Mouse (Mus musculus) NIH3T3 (cell line): ENCODE measurements around the gene Atg4c.
A peak's percentile ranks its signal among the peaks of the same experiment; 100 is the strongest.

Source experiments
- DNase-seq: peaks from one replicate; pipeline ENCODE4 v3.0.0-alpha.2; 2012; ENCODE audit warnings: low read depth

Atg4c gene

DNA sequence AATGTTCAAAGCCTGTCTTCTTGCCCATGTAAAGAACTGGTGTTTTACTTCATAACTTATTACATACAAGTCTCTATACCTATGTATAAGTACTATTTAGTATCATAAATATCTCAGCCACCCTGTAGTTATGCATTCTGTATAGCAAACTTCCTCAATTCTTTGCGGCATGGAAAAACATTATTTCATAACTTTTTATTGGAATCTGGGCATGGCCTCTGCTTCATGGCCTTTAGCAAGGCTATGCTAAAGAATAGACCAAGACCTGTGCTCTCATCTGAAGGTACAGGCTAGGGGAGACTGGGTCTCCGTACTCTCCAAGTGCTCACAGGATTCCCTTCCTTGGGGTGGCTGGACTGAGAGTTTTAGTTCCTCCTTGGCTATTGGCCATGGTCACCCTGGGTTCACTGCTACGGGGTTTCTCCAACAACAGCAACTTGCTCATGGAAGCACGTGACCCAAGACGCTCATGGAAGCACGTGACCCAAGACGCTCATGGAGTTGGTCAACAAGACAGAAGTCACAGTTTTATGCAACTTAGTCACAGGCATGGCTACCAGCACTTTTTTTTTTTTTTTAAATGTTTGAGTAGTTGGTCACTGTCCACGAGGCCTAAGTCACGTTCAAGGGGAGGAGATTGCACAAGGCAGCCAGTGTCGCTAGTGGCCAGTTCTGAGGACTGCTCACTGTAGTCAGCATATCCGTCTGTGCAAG, 7.2 kb upstream of the Atg4c start:
- no peak for DNase-seq

- no peak for DNase-seq
These were observed 1.1 kb upstream of the Atg4c start for GRCm38 (mm10) chr4:99192640-99193039.

DNA sequence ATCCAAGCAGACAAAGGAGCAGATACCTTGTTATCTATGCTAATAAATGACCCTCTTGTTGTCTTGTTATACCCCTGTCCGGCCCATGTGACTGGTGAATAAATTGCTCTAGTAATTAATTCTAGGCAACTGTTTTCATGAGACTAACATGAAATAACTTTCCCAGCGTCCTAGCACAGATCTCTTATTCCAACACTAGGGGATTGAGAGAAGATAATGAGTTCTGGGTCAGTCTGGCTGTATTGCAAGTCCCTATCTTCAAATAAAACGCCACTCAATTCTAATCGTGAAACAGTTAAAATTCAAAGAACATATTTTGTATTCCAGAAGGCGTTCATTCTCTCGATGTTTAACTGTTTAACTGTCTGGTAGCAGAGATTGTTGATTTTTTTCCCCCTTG, 520 bp upstream of the Atg4c start:
- DNase-seq = peak; percentile 41

- DNase-seq = no peak
These were observed 1.1 kb downstream of the Atg4c start for GRCm38 (mm10) chr4:99194826-99195225.

DNA sequence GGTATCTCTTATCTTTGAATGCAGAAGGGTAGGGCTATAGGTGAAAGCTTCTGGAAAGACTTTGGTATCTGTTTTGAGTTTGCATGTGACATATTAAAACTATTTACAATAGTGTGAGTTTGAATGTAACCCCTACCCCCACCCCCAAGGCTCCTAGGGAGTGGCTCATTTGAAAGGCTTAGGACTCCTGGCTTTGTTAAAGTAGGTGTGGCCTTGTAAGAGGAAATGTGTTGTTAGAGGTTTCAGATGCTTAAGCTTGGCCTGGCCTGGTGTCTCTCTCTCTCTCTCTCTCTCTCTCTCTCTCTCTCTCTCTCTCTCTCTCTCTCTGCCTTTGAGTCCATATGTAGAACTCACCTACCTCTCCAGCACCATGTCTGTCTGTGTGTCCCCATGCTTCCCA, 5.0 kb downstream of the Atg4c start:
- DNase-seq = no peak

DNA sequence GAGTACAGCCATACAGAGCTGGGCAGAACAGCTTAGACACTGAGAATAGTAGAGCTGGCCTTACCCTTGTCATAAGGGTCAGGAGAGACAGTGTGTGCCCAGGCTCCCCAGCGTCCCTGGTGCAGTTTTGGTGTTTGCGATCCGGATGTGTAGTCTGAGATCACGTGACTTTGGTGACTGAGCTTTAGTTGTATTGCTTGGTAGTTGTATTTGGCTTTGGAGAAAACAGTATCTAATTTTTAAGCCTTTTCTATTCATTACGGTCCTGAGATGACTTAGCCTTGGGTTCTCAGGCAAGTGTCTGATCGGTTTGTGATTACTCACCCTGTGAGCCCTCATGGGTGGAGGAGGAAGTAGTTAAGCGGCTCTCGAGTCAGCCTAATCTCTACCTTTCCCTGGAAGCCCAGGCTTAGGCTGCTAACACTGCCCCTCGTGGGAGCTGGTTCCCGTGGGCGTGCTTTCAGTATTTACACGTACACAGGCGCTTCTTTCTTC, 6.1 kb downstream of the Atg4c start:
- no peak for DNase-seq

DNA sequence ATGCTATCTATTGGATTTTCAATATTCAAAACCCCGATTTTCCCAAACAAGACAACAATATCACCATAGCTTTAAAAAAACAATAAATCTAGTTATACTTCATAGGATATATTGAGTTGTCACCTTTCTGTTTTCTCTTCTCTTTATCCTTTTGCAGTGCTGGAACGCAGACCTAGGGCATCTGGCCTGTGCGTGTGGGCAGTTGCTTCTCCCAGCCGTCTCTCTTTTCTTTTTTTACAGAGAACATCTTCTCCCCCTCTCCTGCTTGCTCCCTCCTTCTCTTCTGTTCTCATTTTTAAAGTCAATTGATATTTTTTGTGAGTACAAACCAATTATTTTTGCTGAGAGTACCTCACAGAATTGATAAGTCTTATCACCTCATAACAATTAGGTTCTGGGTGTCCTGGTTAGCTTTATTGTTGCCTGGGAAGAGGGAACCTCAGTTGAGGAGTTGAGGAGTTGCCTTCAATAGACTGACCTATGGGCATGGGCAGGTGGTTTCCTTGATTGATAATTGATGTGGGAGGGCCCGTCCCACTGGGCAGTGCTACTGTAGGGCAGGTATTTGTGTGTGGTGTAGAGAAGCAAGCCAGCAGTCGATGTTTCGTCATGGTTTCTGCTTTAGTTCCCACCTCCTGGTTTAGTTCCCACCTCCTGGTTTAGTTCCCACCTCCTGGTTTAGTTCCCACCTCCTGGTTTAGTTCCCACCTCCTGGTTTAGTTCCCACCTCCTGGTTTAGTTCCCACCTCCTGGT, 6.8 kb downstream of the Atg4c start:
- DNase-seq = no peak

DNA sequence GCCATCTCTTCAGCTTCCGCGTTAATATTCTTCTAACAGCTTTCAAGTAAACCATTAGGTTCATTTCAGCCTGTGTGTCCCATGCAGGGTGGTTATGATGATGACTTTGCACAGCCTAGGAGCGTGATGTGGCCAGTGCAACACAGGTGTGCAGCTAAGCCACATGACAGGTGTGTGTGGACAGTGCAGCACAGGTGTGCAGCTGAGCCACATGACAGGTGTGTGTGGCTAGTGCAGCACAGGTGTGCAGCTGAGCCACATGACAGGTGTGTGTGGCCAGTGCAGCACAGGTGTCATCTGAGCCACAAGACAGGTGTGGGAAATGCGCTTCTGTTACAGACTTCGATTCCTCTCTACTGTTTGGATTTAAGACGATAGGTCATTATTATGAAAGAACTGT, 12.0 kb downstream of the Atg4c start:
- DNase-seq = no peak

- DNase-seq = no peak
These were observed 12.6 kb downstream of the Atg4c start for GRCm38 (mm10) chr4:99206356-99206755.

DNA sequence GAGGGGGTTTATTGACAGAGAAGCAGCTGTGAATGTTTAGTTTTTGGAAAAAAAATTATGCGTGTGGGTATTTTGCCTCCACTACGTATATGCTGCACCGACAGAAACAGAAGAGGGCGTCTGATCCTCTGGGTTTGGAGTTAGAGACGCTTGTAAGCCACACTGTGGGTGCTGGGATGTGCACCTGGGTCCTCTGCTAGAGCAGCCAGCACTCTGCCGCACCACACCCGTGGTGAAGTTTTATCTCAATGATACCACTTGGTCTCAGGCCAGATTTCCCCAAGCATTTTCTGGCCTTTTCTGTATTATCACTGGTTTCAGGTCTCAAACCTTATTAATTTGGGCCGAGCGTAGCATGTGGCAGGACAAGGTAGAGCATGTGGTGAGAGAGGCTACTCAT, 16.4 kb downstream of the Atg4c start:
- DNase-seq = no peak

DNA sequence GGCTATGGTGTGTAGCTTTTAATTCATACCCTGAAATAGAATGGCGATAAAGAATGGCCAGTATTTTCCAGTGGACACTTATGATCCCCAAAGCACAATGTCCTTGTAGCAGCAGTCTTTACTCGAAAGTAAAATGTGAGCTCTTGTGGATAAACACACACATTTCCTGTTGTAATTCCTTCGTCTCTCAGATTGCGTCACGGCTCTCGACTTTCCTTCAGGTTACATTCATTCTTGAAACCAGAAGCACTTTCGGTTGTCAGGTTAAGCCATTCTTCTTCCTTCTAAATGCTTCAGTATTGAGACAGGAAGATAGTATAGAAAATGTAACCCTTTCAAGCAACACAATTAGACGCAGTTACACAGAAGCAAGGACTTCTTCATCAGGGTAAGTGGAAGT, 17.9 kb downstream of the Atg4c start:
- DNase-seq = no peak

GRCm38 (mm10) chr4:99213123-99213522, 19.4 kb downstream of the Atg4c start:
- DNase-seq = no peak

DNA sequence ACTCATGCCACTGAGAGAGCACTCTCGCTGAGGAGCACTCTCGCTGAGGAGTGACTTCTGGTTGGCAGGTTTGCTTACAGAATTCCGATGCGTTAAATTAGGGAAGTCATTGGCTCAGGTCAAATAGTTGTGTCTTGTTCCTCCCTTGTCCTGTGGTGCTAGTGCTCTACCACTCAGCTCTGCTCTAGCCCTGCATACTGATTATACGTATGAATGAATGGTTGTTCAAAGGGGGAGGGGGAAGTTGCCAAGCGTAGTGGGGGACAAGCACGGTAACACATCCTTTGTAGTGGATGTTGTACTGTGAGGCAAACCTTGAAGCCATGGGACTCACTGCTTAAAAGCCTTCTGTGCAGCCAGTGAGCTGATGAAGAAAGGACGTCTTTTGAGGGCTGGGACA, 28.5 kb downstream of the Atg4c start:
- DNase-seq = no peak

DNA sequence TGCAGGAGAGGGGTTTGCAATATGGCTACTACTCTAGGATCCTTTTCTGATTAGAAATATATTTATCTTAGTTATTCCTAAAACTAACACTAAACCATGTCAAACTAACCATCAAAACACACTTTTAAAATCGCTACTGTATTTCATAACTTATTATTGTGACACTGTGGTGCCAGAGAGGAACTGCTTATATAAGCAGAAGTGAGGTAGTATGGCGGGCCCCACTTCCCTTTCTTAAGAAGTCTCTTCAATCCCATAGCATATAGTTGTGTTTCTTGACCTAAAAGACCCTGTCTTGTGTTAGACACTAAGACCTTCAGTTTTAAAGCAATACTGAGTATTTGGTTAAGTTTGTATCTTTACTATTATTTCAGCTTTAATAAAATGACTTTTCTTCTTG, 31.1 kb downstream of the Atg4c start:
- DNase-seq = no peak

GRCm38 (mm10) chr4:99227226-99227625, 33.5 kb downstream of the Atg4c start:
- DNase-seq = peak; percentile 23

DNA sequence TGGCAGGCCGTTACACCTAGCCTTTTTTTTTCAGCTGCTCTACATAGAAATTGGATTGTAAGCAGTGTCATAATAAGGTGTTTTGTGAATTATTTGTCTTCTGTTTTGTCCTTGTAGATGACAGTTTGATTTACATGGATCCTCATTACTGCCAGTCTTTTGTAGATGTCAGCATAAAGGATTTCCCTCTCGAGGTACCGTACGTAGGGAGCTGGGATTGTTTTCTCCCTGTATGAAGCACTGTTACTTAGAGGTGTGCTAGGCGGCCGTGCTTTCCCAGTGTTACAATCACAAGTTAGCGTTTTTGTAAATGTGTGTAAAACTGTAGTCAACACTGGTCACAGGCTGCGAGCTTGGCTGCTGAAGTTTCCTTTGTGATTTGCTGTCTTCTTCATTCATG, 35.6 kb downstream of the Atg4c start:
- no peak for DNase-seq

GRCm38 (mm10) chr4:99235203-99235856, 41.6 kb downstream of the Atg4c start:
- DNase-seq = peak; percentile 80

DNA sequence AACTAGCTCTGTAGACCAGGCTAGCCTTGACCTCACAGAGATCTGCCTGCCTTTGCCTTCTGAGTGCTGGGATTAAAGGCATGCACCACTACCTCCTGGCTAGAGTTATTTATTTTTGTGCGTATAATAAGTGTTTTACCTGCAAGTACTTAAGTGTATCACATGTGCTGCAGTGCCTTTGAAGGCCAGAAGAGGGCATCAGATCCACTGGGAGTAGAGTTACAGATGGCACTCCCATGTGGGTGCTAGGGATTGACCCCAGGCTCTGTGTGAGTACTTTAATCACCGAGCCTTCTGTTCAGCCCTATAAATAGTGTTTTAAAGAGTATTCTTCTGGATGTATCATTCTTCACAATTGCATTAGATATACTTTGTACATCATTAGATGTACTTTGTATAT, 44.6 kb downstream of the Atg4c start:
- DNase-seq = peak; percentile 40

DNA sequence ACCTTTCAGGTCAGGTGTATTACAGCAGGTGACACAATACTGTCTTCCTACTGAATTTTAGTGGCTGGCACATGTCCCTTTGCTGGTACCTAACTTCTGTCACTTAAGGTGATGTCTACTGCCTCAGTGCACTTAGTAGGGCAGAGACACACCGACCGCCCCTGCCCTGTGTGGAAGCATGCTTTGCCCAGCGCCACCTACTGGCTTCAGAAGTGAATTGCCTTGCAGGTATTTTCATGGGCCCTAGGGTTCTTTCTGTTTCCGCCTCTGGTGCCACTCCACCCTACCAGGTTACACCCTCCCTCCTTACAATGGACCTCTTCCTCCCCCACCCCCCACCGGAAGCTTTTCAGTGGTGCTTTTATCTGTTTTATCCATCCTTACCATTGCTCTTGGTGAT, 47.9 kb downstream of the Atg4c start:
- no peak for DNase-seq

- no peak for DNase-seq
These were observed 55.6 kb downstream of the Atg4c start for GRCm38 (mm10) chr4:99249358-99249757.

DNA sequence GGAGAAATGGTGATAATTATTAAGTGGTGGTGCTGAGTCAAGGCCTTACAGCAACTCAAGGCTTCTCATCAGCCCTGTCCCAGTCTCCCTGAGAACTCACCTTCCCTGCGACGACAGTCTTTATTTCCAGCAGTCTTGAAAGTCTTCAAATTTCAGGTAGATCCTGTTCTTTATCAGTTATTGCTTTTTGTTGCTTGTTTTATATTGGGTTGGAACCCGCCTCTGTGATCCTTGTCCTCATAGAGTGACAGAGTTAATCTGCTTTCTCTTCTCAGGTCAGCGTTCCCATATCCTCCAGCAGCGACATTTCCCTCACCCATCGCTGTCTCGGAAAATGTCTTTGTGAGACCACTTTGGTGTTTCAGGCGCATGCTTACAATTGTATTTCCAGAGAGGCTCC, 56.1 kb downstream of the Atg4c start:
- DNase-seq = no peak

GRCm38 (mm10) chr4:99252957-99253356, 59.2 kb downstream of the Atg4c start:
- no peak for DNase-seq

DNA sequence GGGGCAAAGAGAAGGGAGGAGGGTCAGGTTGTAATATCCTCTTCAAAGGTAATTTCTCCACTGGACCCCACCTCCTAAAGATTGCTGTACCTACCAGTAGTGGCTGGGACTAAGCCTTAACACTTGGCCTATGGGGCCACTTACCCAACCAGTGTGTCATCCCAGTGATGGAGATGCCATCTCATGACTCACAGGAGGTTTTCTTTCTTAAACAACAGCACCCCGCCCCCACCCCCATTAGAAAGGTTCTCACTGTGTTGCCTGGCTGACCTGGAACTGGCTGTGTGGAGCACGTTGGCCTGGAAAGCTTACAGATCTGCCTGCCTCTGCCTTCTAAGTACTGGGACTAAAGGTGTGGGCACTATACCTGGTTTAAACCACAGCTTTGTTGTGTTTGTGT, 69.5 kb downstream of the Atg4c start:
- peak; percentile 48 for DNase-seq
